Mouse (Mus musculus) myocyte (in vitro differentiated cells): Measurements from ENCODE around the gene Phldb3.

Experiments
- CEBPB ChIP-seq: IDR thresholded peaks from 2 replicates; pipeline ENCODE4 v1.6.1; 2011; ENCODE audit warnings: mild to moderate bottlenecking, moderate library complexity; ENCODE audit not compliant: poor library complexity, insufficient read depth, severe bottlenecking
- E2F4 ChIP-seq: IDR thresholded peaks from one replicate; pipeline ENCODE4 v1.6.1; 2011; ENCODE audit warnings: mild to moderate bottlenecking, control low read depth, moderate library complexity; ENCODE audit not compliant: insufficient read depth
- MAX ChIP-seq: IDR thresholded peaks from one replicate; pipeline ENCODE4 v1.6.1; 2011; ENCODE audit warnings: low read depth, mild to moderate bottlenecking, control low read depth
- MYOD1 ChIP-seq, 3 experiments: IDR thresholded peaks; one replicate each; pipeline ENCODE4 v1.6.1; 2011; ENCODE audit warnings: control low read depth in 2 of 3, low read depth in 2 of 3, mild to moderate bottlenecking in 2 of 3, moderate library complexity in 1 of 3; ENCODE audit not compliant: insufficient read length in 2 of 3, control insufficient read depth in 1 of 3
- MYOG ChIP-seq, 3 experiments: IDR thresholded peaks; one replicate each; pipeline ENCODE4 v1.6.1; 2011; ENCODE audit warnings: control low read depth in 2 of 3, low read depth in 2 of 3, mild to moderate bottlenecking in 2 of 3; ENCODE audit not compliant: insufficient read length in 2 of 3, control insufficient read depth in 1 of 3, insufficient read depth in 1 of 3
- POLR2A ChIP-seq: IDR thresholded peaks from one replicate; pipeline ENCODE4 v1.6.1; 2011; ENCODE audit warnings: low read depth, mild to moderate bottlenecking, control low read depth, moderate library complexity; ENCODE audit not compliant: insufficient read length
- POLR2AphosphoS2 ChIP-seq: IDR thresholded peaks from one replicate; pipeline ENCODE4 v1.6.1; 2011; ENCODE audit warnings: low read depth, control low read depth; ENCODE audit not compliant: insufficient read length
- REST ChIP-seq: IDR thresholded peaks from one replicate; pipeline ENCODE4 v1.6.1; 2011; ENCODE audit warnings: mild to moderate bottlenecking, control low read depth, moderate library complexity; ENCODE audit not compliant: insufficient read depth, insufficient read length
- SRF ChIP-seq: IDR thresholded peaks from one replicate; pipeline ENCODE4 v1.6.1; 2011; ENCODE audit warnings: low read depth; ENCODE audit not compliant: control insufficient read depth, insufficient read length
- TCF12 ChIP-seq: IDR thresholded peaks from one replicate; pipeline ENCODE4 v1.6.1; 2011; ENCODE audit warnings: mild to moderate bottlenecking, control low read depth; ENCODE audit not compliant: poor library complexity, insufficient read depth, severe bottlenecking
- TCF3 ChIP-seq: IDR thresholded peaks from one replicate; pipeline ENCODE4 v1.6.1; 2011; ENCODE audit warnings: low read depth, control low read depth; ENCODE audit not compliant: insufficient read length
- USF1 ChIP-seq: IDR thresholded peaks from one replicate; pipeline ENCODE4 v1.6.1; 2011; ENCODE audit warnings: low read depth, mild to moderate bottlenecking, control low read depth, moderate library complexity

DNA sequence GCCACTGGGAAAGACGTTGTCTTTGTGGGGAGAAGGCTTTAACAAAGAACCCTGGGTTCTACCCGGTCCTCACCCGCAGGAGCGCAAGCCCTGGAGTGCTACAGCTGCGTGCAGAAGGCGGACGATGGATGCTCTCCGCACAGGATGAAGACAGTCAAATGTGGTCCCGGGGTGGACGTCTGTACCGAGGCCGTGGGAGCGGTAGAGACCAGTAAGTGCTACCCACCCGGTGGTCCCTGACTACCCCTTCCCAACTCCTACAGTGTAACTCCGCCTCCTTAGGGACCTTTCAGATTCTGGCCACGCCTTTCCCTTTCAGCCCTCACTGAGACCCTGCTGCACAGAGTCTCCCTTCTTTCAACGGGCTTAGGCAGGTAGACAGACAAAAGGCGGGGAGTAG is 26.5 kb downstream of the Phldb3 start:
- TF ChIP-seq POLR2A: no peak
- no peak for TF ChIP-seq MAX
- no peak for TF ChIP-seq TCF3
- no peak for TF ChIP-seq TCF12
- TF ChIP-seq POLR2AphosphoS2: no peak
- no peak for TF ChIP-seq MYOG (IDR thresholded peaks at IDR 0.05; ENCODE audit: control insufficient read depth in 1 of 3, insufficient read depth in 1 of 3, insufficient read length in 2 of 3, low read depth in 2 of 3)
- TF ChIP-seq E2F4: no peak
- TF ChIP-seq USF1: no peak
- no peak for TF ChIP-seq REST
- TF ChIP-seq CEBPB: no peak
- no peak for TF ChIP-seq MYOD1 (IDR thresholded peaks at IDR 0.05; ENCODE audit: control insufficient read depth in 1 of 3, insufficient read length in 2 of 3, low read depth in 2 of 3)
- no peak for TF ChIP-seq SRF
